Mouse (Mus musculus) cerebellum, adult 9-11 months (tissue): Measurements from ENCODE around the gene P3h1.
"Not testable (repeated sequence)": the region's sequence is repeated elsewhere in the genome, so short reads cannot be mapped to it uniquely, and the experiment has no call there.

Experiments
- DNase-seq: peaks from one replicate; pipeline ENCODE4 v3.0.0; 2022

P3h1 gene

GRCm38 (mm10) chr4:119278784-119279183, 46.1 kb downstream of the P3h1 start:
- DNase-seq: not testable (repeated sequence)

- no peak for DNase-seq
These were observed 52.1 kb downstream of the P3h1 start for GRCm38 (mm10) chr4:119284861-119285260.

- DNase-seq: no peak
These were observed 52.6 kb downstream of the P3h1 start for GRCm38 (mm10) chr4:119285336-119285735.

- DNase-seq: no peak
These were observed 59.2 kb downstream of the P3h1 start for GRCm38 (mm10) chr4:119291921-119292320.

- peak; percentile 40 for DNase-seq
These were observed 60.3 kb downstream of the P3h1 start for GRCm38 (mm10) chr4:119292771-119293573.

GRCm38 (mm10) chr4:119293574-119294258, 61.0 kb downstream of the P3h1 start:
- peak; percentile 53 for DNase-seq

GRCm38 (mm10) chr4:119294415-119295133, 61.9 kb downstream of the P3h1 start, which contains the start of gene Ybx1:
Gene Ybx1 (minus strand): TSS chr4:119294604.
- peak; percentile 99 for DNase-seq

- DNase-seq: no peak
These were observed 62.4 kb downstream of the P3h1 start for GRCm38 (mm10) chr4:119295134-119295453.

GRCm38 (mm10) chr4:119297361-119297760, 64.6 kb downstream of the P3h1 start:
- no peak for DNase-seq
